Mouse (Mus musculus): ENCODE measurements around the gene Nes. TPM values are rescaled to one million over a fixed set of nuclear protein-coding genes. Genes with fewer than 3 reads are reported as not detected.

The Nes gene
- polyA plus RNA-seq, 1 experiment: 44.3 TPM

DNA sequence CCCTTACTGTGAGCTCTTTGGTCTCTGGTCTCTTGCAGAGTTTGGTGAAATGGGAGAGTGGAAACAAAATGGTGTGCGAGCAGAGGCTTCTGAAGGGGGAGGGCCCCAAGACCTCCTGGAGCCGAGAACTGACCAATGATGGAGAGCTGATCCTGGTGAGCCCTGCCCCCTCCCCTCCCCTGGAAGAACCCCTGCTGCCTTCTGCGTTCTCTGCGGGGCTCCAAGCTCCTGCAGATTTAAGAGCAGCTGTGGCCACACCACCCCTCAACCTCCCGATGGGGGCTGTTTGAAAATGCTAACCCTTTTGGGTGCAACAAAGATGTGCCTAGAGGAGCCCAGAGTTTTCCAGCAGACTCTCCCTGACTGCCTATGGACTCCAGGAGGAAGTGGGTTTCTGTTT is 18.4 kb upstream of the Nes start:
- peak; percentile 73 for DNase-seq (ENCODE audit: low read depth)
- no peak for TF ChIP-seq POLR2A (IDR thresholded peaks at IDR 0.05; ENCODE audit: borderline replicate concordance, extremely low read depth, insufficient read depth, insufficient read length, poor library complexity, severe bottlenecking)
- TF ChIP-seq CTCF (IDR thresholded peaks at IDR 0.05; ENCODE audit: borderline replicate concordance, extremely low read depth, insufficient read depth, insufficient read length): no peak

DNA sequence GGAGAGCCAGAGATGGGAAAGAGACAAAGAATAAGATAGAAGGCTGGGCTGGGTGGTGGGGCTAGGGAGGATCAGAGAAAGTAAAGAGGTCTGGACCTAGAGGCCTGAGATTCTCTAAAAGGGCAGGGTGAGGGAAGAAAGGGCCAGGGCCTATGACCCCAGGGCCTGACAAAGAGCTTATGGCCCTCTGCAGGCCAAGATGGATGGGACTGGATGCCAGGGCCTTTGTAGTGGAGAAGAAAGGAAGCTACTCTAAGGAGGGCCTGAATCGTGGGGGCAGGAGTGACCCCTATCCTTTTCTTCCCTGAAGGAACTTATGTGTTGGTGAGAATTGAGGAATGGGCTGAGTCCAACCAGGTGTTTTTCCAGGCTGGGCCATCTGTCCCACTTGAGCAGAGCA is 12.8 kb upstream of the Nes start:
- TF ChIP-seq CTCF (IDR thresholded peaks at IDR 0.05; ENCODE audit: borderline replicate concordance, extremely low read depth, insufficient read depth, insufficient read length) (no peak), POLR2A (IDR thresholded peaks at IDR 0.05; ENCODE audit: borderline replicate concordance, extremely low read depth, insufficient read depth, insufficient read length, poor library complexity, severe bottlenecking) (no peak)
- no peak for DNase-seq (ENCODE audit: low read depth)

DNA sequence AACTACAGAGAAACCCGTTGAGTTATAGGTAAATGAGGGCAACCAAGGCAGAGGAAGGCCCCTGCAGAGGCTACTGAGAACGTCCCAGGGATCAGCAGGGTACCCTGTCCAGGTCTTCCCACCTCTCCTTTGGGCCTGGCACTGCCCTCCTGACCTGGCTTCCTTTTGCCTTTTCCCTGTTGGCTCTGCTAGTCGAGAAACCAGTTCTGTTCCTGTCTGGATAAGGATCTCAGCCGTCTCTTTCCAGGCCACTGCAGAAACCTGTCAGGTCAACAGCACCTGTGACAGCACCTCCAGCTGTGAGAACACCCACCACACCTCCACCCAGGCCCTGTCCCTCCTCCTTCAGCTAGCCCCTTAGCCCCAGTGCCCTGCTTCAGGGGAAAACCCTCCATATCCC is 12.4 kb upstream of the Nes start:
- no peak for DNase-seq (ENCODE audit: low read depth)
- TF ChIP-seq POLR2A (IDR thresholded peaks at IDR 0.05; ENCODE audit: borderline replicate concordance, extremely low read depth, insufficient read depth, insufficient read length, poor library complexity, severe bottlenecking) (no peak), CTCF (IDR thresholded peaks at IDR 0.05; ENCODE audit: borderline replicate concordance, extremely low read depth, insufficient read depth, insufficient read length) (no peak)

DNA sequence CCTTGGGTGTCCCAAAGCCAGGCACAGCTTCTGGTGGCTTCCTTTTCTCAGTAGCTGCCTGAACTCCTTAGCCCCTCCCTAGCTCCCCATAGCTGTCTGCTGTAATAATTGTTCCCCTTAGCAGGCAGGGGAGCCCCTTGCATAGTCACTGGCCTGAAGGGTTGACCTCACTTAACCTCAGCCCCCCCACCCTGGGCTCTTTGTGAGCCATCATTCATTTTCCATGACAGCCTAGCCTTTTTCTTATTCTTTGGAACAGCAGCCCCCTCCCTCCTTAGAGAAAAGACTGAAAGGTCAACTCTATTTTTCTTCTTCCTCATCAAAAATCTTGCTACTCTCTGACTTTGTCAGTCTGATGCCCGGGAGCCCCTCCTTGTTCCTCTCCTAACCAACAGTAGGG is 11.9 kb upstream of the Nes start:
- no peak for DNase-seq (ENCODE audit: low read depth)
- TF ChIP-seq CTCF (IDR thresholded peaks at IDR 0.05; ENCODE audit: borderline replicate concordance, extremely low read depth, insufficient read depth, insufficient read length) (no peak), POLR2A (IDR thresholded peaks at IDR 0.05; ENCODE audit: borderline replicate concordance, extremely low read depth, insufficient read depth, insufficient read length, poor library complexity, severe bottlenecking) (no peak)

DNA sequence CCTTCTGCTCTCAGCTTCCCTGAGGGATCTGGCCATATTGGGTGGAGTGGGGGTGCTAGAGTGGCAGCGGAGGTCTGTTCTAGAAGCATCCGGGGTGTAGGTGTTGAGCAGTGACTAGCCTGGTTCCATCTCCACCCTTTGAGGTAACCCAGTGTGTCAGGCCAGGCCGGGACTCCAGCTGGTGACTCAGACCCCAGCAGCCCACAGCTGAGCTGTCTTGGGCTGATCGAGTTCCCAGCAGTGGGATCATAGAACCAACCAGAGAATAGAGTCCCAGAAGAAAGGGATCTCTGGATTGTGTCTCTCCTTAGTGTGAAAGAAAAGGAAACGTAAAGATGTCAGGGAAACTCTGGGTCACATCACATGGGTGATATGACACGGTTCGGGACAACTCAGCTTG is 11.5 kb upstream of the Nes start:
- no peak for DNase-seq (ENCODE audit: low read depth)
- TF ChIP-seq CTCF (IDR thresholded peaks at IDR 0.05; ENCODE audit: borderline replicate concordance, extremely low read depth, insufficient read depth, insufficient read length) (no peak), POLR2A (IDR thresholded peaks at IDR 0.05; ENCODE audit: borderline replicate concordance, extremely low read depth, insufficient read depth, insufficient read length, poor library complexity, severe bottlenecking) (no peak)

DNA sequence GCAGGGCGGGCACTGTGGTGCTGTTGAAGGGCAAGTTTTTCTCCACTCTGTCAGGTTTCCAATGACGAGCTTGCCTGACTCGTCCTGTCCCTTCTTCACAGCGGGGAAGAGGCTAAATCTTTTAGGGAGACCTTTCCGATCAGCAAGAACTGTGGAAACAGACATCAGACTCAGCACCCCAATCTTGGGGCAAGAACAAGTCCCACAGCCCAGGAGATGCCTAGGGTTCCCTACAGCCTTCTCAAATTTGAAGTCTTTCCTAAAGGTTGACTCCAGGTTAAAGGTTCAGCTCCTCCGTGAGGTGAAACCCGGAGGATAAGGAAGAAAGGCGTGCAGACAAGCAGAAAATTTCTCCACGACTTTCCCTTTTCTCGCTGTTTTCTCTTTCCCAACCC is 10.7 kb upstream of the Nes start:
- TF ChIP-seq POLR2A (IDR thresholded peaks at IDR 0.05; ENCODE audit: borderline replicate concordance, extremely low read depth, insufficient read depth, insufficient read length, poor library complexity, severe bottlenecking) (no peak), CTCF (IDR thresholded peaks at IDR 0.05; ENCODE audit: borderline replicate concordance, extremely low read depth, insufficient read depth, insufficient read length) (no peak)
- no peak for DNase-seq (ENCODE audit: low read depth)

DNA sequence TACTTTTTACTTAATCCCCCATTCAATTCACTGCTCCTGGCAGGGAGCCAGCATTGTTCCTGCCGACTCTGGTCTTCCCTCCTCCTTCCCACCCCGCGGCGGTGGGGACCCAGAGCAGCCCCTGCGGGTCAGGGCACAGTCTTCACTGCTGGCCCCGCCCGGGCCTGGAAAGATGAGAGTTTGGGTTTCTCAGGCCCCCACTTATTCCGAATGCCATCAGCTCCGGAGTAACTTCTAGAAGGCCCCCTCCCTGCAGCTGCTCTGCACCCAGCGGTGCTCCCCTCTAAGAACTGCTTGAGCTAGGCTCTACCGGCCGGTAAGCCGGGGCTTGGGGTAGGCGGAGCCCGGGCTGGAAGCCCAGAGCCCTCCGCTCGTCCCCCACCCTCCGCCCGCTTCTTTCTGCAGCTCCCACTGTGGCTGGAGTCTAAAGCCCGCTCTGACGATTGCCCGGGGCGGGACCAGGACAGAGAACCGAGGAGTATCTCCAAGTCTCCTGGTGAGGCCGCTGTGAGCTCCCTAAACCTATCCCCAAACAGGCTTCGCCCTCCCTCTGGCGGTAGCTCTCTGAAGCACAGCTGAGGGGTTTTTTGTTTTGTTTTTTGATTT is 10.2 kb upstream of the Nes start:
- peak; percentile 99 for DNase-seq (ENCODE audit: low read depth)
- TF ChIP-seq CTCF (IDR thresholded peaks at IDR 0.05; ENCODE audit: borderline replicate concordance, extremely low read depth, insufficient read depth, insufficient read length): peak; percentile 96
- peak; percentile 57; the same call in 1 of the 2 replicates for TF ChIP-seq POLR2A (IDR thresholded peaks at IDR 0.05; ENCODE audit: borderline replicate concordance, extremely low read depth, insufficient read depth, insufficient read length, poor library complexity, severe bottlenecking)

DNA sequence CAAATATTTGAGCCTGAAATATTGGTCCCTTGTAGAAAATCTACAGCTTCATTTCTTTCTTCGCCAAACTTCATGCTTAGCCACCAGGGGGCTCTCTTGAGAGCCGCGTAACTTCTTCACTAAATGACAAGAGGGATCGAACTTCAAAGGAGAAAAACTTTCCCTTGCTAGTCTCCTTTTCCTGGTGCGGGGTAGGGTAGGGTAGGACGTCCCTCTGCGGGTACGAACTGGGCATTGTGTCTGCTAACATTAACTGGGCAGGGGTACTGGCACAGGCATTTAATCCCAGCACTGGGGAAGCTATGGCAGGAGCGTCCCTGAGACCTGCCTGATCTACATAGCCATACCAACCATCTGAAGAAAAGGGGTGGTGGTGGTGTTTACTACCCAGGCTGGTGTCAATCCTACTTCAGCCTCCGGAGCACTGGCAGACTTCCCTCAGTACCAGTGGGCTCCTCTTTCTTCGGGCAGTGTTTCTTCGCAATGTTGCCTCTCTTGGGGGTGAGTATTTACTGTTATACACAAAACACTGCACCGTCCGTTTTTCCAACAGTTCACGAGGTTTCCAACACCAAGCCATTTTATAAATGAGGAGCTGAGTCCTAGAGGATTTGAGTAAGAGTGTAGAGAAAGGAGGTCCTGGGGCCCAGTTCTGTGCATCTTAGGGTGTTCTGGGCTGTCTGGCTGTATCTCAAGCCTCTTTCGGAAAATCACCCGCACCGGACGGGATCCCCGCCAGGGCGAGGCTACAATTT is 517 bp upstream of the Nes start:
- DNase-seq (ENCODE audit: low read depth): peak; percentile 86
- TF ChIP-seq CTCF (IDR thresholded peaks at IDR 0.05; ENCODE audit: borderline replicate concordance, extremely low read depth, insufficient read depth, insufficient read length) (peak; percentile 74; the same call in 1 of the 2 replicates), POLR2A (IDR thresholded peaks at IDR 0.05; ENCODE audit: borderline replicate concordance, extremely low read depth, insufficient read depth, insufficient read length, poor library complexity, severe bottlenecking) (no peak)

DNA sequence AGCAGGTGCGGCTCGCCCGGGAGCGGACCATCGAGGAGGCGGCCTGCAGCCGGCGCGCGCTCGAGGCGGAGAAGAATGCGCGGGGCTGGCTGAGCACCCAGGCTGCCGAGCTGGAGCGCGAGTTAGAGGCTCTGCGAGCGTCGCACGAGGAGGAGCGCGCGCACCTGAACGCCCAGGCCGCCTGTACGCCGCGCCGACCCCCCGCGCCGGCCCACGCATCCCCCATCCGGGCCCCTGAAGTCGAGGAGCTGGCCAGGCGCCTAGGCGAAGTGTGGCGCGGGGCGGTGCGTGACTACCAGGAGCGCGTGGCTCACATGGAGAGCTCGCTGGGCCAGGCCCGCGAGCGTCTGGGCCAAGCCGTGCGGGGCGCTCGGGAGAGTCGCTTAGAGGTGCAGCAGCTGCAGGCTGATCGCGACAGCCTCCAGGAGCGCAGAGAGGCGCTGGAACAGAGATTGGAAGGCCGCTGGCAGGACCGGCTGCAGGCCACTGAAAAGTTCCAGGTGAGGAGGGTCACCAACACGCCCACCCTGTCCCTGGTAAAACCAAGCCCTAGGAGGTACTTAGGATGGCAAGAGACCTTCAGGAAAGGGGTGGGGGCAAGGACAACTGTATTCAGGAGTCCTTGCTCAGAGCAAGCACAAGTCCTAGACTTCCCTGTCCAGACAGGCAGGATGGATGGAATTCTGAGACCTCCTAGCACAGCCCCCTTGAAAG is 768 bp downstream of the Nes start:
- DNase-seq (ENCODE audit: low read depth): peak; percentile 56
- TF ChIP-seq CTCF (IDR thresholded peaks at IDR 0.05; ENCODE audit: borderline replicate concordance, extremely low read depth, insufficient read depth, insufficient read length) (no peak), POLR2A (IDR thresholded peaks at IDR 0.05; ENCODE audit: borderline replicate concordance, extremely low read depth, insufficient read depth, insufficient read length, poor library complexity, severe bottlenecking) (no peak)

DNA sequence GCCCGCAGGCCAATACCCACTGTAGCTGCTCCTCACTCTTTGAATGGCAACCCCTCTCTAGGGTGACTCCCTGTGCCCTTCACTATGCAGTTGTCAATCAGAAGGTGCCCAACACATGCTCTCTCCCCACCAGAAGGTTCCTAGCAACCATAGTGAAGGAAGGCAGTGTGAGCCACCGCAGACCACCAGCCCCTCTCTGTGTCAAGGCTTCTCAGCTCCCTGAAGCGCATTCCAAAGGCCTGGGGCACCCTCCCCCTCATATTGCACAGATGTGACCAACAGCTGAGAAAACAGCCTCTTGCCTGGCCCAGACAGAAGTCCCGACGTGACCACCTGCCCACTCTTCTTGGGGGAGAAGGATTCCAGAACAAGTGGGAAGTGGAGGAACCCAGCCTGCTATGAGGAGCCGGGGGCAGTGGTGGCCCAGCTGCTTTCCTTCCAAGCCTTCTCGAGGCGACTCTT is 1.4 kb downstream of the Nes start:
- TF ChIP-seq CTCF (IDR thresholded peaks at IDR 0.05; ENCODE audit: borderline replicate concordance, extremely low read depth, insufficient read depth, insufficient read length): no peak
- TF ChIP-seq POLR2A (IDR thresholded peaks at IDR 0.05; ENCODE audit: borderline replicate concordance, extremely low read depth, insufficient read depth, insufficient read length, poor library complexity, severe bottlenecking): no peak
- peak; percentile 70 for DNase-seq (ENCODE audit: low read depth)

DNA sequence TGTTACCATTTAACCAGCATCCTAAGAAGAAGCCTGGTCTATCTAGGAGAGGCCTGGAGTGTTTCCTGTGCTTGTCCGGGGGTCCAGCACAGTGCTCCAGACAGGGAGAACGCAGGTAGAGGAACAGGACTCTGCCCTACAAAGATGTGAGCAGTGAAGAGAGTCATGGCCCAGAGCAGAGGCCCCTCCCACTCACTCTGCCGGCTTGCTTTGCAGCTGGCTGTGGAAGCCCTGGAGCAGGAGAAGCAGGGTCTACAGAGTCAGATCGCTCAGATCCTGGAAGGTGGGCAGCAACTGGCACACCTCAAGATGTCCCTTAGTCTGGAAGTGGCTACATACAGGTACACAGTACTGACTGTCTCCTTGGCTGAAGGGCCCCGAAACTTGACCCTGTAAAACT is 1.9 kb downstream of the Nes start:
- peak; percentile 49 for DNase-seq (ENCODE audit: low read depth)
- TF ChIP-seq CTCF (IDR thresholded peaks at IDR 0.05; ENCODE audit: borderline replicate concordance, extremely low read depth, insufficient read depth, insufficient read length): no peak
- no peak for TF ChIP-seq POLR2A (IDR thresholded peaks at IDR 0.05; ENCODE audit: borderline replicate concordance, extremely low read depth, insufficient read depth, insufficient read length, poor library complexity, severe bottlenecking)

All from brain, embryonic 14.5 days (tissue).